Mouse (Mus musculus): Measurements from ENCODE around the gene E330021D16Rik. TPM values are rescaled to one million over a fixed set of nuclear protein-coding genes. Genes with fewer than 3 reads are reported as not detected.

E330021D16Rik gene
- total and polyA plus RNA-seq, 3 experiments: not detected

DNA sequence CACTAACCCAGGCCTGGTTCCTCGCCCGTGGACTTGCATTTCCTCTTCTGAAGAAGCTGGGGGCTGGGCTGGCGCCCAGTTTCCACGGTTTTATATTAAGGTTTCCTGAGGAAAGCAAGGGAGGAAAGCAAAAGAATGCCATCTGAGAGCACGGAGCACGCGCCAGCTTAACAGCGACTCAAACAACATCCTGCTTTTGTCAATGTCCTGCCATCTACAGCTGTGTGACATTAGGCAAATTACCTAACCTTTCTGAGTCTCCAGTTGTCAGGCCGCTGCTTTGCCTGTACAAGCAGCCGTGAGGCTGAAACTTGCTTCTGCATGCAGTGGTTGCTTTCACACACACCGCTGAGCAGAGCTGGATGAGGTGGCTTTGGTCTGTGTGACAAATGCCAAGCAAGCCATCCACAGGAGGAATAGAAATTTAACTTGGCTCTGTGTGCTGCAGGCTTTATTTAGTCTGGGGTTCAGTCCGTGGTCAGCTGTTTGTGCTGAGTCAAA, 48.8 kb upstream of the E330021D16Rik start:
- Histone ChIP-seq H3K9me3 (replicated peaks; ENCODE audit: low read length) (peaks cover 7% of the 10 kb centered on the region), H3K4me1 (ENCODE audit: control insufficient read depth in 1 of 2, insufficient read depth in 2 of 2) (peaks cover 13 to 54% of the 10 kb centered on the region in 2 experiments), H3K4me3 (replicated peaks in 1 of 3; ENCODE audit: low read depth in 2 of 3, low read length in 2 of 3, poor library complexity in 1 of 3) (peak overlapping the region; percentile 57 to 63 (median 60)), H3K36me3 (replicated peaks in 1 of 2; ENCODE audit: control insufficient read depth in 1 of 2, insufficient read depth in 1 of 2, low read length in 1 of 2) (peaks cover 0 to 6% of the 10 kb centered on the region in 2 experiments), H3K4me2 (ENCODE audit: insufficient read depth, low read depth, poor library complexity, severe bottlenecking) (peak overlapping the region; percentile 57), H3K27ac (ENCODE audit: insufficient read depth, low read depth) (peak overlapping the region; percentile 97), H3K27me3 (replicated peaks) (no peaks in the 10 kb centered on the region), H3K9ac (ENCODE audit: insufficient read depth, low read depth) (peak overlapping the region; percentile 79), H3K79me2 (replicated peaks; ENCODE audit: control insufficient read depth, extremely low read depth, insufficient read depth, poor library complexity, severe bottlenecking) (no peaks in the 10 kb centered on the region)
- in situ Hi-C loops (cut with MboI; ENCODE audit: low pct_ligation_motif_present, low pct_unique_long_range_greater_than_20kb, low sequenced_read_pairs) (loop anchor here (5.0 kb wide), 1 partner anchor 37 kb away; no protein-coding TSS in a partner anchor), dilution Hi-C loops (cut with MboI; ENCODE audit: extremely low pct_ligation_motif_present, extremely low pct_unique_long_range_greater_than_20kb, low sequenced_read_pairs) (no loop called here)
- DNase-seq (ENCODE audit: extremely low read depth): peak; percentile 91
- TF ChIP-seq SIN3A (IDR thresholded peaks at IDR 0.05; ENCODE audit: low read length) (peak; percentile 82), MYC (IDR thresholded peaks at IDR 0.05; ENCODE audit: low read depth, low read length) (peak; percentile 76), NRF1 (IDR thresholded peaks at IDR 0.05; ENCODE audit: low read depth, low read length) (peak; percentile 57; the same call in 1 of the 2 replicates), RCOR1 (conservative IDR thresholded peaks at IDR 0.05; ENCODE audit: low read depth, low read length) (no peak), POLR2A (IDR thresholded peaks at IDR 0.05; ENCODE audit: low read depth, low read length) (peak; percentile 59), MAFK (IDR thresholded peaks at IDR 0.05; ENCODE audit: insufficient replicate concordance, low read length) (no peak), TCF12 (IDR thresholded peaks at IDR 0.05; ENCODE audit: low read depth, low read length) (peak; percentile 80), BHLHE40 (IDR thresholded peaks at IDR 0.05; ENCODE audit: low read depth, low read length) (peak; percentile 83), MAZ (IDR thresholded peaks at IDR 0.05; ENCODE audit: low read depth, low read length) (no peak), MXI1 (IDR thresholded peaks at IDR 0.05; ENCODE audit: low read depth, low read length) (peak; percentile 31; the same call in 1 of the 2 replicates), KAT2A (IDR thresholded peaks at IDR 0.05; ENCODE audit: insufficient replicate concordance, low read length) (no peak), ZMIZ1 (IDR thresholded peaks at IDR 0.05; ENCODE audit: low read depth, low read length) (no peak), CHD1 (IDR thresholded peaks at IDR 0.05; ENCODE audit: low read depth, low read length) (no peak; the same call in 1 of the 2 replicates), SMC3 (IDR thresholded peaks at IDR 0.05; ENCODE audit: low read depth, low read length) (no peak), POLR2AphosphoS2 (IDR thresholded peaks at IDR 0.05; ENCODE audit: low read depth, low read length) (no peak), GABPA (IDR thresholded peaks at IDR 0.05; ENCODE audit: insufficient replicate concordance, low read depth, low read length) (no peak), MAX (IDR thresholded peaks at IDR 0.05; ENCODE audit: low read length) (peak; percentile 72; the same call in 1 of the 2 replicates), PAX5 (IDR thresholded peaks at IDR 0.05; ENCODE audit: low read length) (no peak), RAD21 (IDR thresholded peaks at IDR 0.05; ENCODE audit: low read depth, low read length) (no peak; the same call in 1 of the 2 replicates), EP300 (IDR thresholded peaks at IDR 0.05; ENCODE audit: low read length) (no peak), CHD2 (IDR thresholded peaks at IDR 0.05; ENCODE audit: low read length) (no peak; the same call in 1 of the 2 replicates), ZNF384 (IDR thresholded peaks at IDR 0.05; ENCODE audit: low read depth, low read length) (no peak), E2F4 (IDR thresholded peaks at IDR 0.05; ENCODE audit: insufficient replicate concordance, low read depth, low read length) (no peak), MEF2A (IDR thresholded peaks at IDR 0.05; ENCODE audit: borderline replicate concordance, low read depth, low read length) (no peak), USF1 (IDR thresholded peaks at IDR 0.05; ENCODE audit: low read depth, low read length) (no peak), IRF4 (IDR thresholded peaks at IDR 0.05; ENCODE audit: low read depth, low read length) (0 out of 2 replicates have a peak, but pooled peaks have one; percentile 44), JUN (IDR thresholded peaks at IDR 0.05; ENCODE audit: insufficient read depth, low read depth, low read length) (no peak), USF2 (conservative IDR thresholded peaks at IDR 0.05; ENCODE audit: low read depth, low read length) (no peak), NELFE (IDR thresholded peaks at IDR 0.05; ENCODE audit: low read depth, low read length) (no peak), ELF1 (IDR thresholded peaks at IDR 0.05; ENCODE audit: low read depth, low read length) (no peak), UBTF (IDR thresholded peaks at IDR 0.05; ENCODE audit: low read depth, low read length) (no peak), ZKSCAN1 (IDR thresholded peaks at IDR 0.05; ENCODE audit: borderline replicate concordance, low read depth, low read length) (no peak), ZC3H11A (IDR thresholded peaks at IDR 0.05; ENCODE audit: low read depth, low read length) (no peak), ETS1 (conservative IDR thresholded peaks at IDR 0.05; ENCODE audit: low read depth, low read length) (peak; percentile 86), CTCF (conservative IDR thresholded peaks at IDR 0.05 in 1 of 2, IDR thresholded peaks at IDR 0.05 in 1 of 2; ENCODE audit: low read depth in 2 of 2, low read length in 2 of 2) (no peak), TBP (conservative IDR thresholded peaks at IDR 0.05; ENCODE audit: low read depth, low read length) (peak; percentile 78; the same call in 1 of the 2 replicates), HCFC1 (IDR thresholded peaks at IDR 0.05; ENCODE audit: low read depth, low read length) (no peak), JUND (conservative IDR thresholded peaks at IDR 0.05; ENCODE audit: low read depth, low read length) (no peak)

Measured in CH12.LX (cell line).